Mouse (Mus musculus) lung, postnatal 4 days (tissue): ENCODE data around the gene Plxna1.

Source experiments
- DNase-seq, 2 experiments: peaks; one replicate each; pipeline ENCODE4 v3.0.0; 2021

Plxna1 gene

DNA sequence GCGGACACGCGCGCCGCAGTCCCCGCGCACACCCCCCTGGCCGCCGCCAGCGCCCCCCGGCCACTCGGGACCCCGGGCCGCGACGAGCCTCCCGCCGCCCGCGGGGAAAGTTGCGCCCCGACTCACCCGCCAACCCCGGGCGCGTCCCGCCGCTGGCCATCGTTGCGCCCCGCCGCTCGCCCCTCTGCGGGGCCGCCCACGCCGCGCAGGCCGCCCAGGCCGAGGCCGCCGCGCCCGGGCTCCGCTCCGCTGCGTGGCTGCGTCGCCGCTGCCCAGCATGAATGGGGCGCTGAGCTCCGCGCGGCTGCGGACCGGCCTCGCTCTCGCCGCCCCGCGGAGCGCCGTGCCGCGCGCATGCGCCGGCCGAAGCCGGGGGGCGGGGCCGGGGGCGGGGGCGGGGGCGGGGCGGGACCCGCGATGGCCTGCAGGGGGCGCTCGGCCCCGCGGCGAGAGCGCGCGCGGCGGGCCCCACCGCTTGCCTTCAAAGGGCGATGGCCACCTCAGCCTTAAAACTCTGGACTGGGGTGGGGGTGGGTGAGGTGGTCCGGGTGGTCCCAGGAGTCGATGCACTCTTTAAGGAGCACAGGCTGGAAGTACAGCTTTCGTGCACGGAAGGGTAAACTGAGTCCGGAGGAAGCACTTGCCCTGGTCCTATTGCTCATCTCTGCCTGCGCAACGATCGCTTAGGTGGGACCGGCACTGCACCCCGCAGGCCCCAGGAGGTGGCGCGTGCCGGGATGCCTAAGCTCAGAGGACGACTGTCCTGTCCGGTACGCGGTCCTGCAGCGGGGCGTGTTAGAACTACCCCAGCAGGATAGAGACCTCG lies at the start of gene Plxna1:
Gene Plxna1, minus strand, starts transcription at position 340 of the 826 bp plus-strand sequence.
- DNase-seq, result peak; percentile 69 to 83

DNA sequence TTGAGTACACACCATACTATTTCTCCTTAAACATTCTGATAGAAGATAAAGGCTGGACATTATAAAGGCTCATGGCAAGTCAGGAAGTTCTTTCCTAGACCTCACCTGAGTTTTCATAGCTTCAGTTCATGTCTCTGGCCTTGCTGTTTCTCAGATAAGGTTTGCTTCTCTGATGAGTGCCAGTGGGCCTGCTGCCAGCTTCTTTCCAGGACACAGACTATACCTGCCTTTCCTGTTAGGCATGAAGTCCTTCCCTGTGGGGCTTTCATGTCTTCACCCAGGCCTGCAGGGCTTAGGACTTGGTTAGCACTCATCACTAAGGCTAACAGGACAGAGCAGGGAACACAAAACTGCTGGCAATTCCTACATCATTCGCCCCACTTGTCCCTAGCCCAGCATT lies 46.6 kb upstream of the Plxna1 start:
- DNase-seq, result no peak

- DNase-seq, result peak in 1 of 2 experiments; percentile 37
Measured at GRCm38 (mm10) chr6:89408259-89408658, 45.8 kb upstream of the Plxna1 start.

GRCm38 (mm10) chr6:89407247-89407889 lies 44.9 kb upstream of the Plxna1 start:
- no peak for DNase-seq

DNA sequence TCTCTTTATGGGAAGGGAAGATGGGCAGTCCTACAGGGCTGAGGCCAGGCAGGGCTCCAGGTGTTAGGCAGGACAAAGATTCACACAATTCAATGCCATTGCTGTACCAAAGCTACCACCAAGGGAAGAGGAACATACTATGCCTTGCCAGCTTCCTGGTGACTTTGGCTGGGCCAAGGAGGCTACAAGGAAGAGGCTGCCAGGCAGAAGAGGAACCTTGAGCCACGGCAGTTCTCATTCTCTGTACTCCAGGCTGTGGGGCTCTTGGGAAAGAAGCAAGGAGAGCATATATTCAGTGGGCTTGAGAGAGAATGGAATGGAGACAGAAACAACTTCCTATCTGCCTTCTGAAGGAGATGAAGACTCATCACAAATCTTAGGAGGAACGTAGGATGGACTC lies 42.5 kb upstream of the Plxna1 start:
- DNase-seq, result no peak

GRCm38 (mm10) chr6:89403257-89404225 lies 41.1 kb upstream of the Plxna1 start:
- no peak for DNase-seq

DNA sequence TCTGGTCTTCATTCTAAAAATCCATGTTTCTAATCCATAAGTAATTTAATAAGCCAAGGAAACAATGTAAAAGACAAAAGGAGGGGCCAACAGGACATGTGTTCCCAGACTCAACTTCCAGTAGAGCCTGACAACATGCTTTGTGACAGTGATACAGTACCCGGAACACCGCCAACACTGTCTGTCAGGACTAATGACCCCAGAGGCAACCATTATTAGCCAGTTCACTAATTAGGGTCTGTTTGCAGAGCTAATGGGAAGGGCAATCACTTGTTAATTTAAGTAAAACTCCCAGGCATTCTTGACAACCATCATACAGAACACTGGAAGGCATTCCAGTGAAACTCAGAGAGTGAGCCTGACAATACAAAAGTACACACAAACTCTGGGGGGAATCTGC lies 40.0 kb upstream of the Plxna1 start:
- no peak for DNase-seq

DNA sequence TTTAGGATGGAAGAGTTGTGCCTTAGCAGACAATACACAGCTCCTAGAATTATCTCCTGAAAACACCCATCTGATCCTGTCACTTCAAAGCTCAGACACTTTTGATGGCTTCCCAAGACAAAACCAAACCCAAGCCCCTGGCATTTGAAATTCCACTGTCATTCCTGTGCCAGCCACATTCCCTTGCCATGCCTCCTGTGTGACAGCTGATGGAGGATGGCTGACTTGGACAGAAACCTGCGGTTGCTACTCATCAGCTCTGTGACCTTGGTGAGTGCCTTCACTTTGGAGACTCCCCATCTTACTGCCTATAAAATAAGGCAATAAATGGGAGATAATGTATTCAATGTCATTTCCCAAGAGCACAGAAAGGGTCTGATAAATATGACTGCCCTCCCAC lies 37.1 kb upstream of the Plxna1 start:
- DNase-seq, result no peak

- no peak for DNase-seq
Measured at GRCm38 (mm10) chr6:89397919-89398318, 35.5 kb upstream of the Plxna1 start.

GRCm38 (mm10) chr6:89393820-89394219 lies 31.4 kb upstream of the Plxna1 start:
- no peak for DNase-seq

GRCm38 (mm10) chr6:89392213-89392612 lies 29.8 kb upstream of the Plxna1 start:
- DNase-seq, result no peak

DNA sequence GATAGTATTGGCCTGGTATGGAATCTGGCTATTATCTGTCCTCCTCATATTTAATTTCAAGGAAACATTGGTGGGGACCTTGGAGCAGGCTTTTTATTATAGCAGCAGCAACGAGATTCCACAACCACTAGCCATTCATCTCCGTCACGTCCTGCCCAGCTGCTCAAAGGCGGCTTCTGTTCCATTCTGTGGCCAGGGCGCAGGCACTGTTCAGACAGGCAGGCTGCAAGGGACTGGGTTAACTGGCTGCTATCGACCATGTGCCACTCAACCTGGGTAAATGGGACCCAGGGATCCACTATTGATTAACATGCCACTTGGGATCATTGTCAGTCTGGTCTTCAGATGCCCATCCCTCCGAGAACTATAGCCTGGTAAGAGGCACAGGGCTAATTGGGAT lies 27.4 kb upstream of the Plxna1 start:
- DNase-seq, result no peak

DNA sequence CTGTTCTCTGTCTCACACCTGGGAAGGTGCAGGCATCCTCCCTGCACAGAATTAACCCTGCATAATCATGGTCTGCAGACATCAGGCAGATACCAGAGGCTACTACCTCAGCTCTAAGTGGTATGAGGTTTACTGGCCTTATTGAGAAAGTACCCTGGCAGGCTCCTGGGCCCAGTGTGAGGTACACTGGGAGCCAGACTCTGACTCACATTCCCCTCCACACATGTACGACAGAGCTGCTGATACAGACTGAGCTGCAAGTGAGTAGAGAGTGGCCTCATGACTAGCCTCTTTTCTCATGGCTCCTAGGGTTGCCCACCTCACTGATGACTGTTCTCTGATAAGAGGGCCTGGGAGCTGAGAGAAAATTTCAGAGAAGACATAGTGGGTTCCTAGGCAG lies 24.5 kb upstream of the Plxna1 start:
- DNase-seq, result no peak

DNA sequence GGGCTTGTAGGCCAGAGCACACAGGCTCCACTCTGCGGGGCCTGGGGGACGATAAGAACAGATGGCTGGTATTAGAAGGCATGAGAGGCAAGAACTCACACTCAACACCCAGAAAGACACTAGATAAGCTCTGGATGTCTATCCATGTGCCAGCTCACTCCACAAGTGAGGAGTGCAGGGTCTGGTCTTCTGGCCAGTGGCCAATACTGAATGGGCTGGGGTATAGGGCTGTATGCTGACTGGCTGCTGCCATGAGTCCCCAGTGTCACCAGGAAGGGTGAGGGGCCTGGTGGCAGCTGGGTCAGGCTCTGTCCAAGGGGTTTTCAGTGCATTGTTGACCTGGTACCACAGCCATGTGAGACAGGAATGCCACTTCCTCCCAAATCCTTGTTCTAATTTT lies 22.3 kb upstream of the Plxna1 start:
- no peak for DNase-seq

- DNase-seq, result no peak
Measured at GRCm38 (mm10) chr6:89381851-89382250, 19.4 kb upstream of the Plxna1 start.

DNA sequence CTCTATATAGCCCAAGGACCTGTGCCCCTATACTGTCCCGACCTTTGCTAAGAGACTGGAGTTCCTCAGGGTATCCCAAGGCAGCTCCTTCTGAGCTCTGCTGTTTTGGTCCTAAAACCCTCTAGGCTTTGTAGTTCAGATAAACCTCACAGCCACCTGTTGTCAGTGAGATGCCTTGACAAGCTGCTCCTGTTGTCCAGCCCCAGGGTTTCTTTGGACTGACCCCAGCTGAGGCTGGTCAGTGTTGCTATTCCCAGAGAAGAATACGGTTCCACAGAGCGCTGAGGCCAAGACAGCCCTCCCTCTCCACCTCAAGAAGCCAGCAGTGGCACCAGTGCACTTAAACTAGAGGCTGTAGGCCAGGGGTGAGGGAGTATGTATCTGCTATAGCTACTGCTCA lies 18.8 kb upstream of the Plxna1 start:
- no peak for DNase-seq

GRCm38 (mm10) chr6:89380751-89381150 lies 18.3 kb upstream of the Plxna1 start:
- no peak for DNase-seq

GRCm38 (mm10) chr6:89378264-89378663 lies 15.8 kb upstream of the Plxna1 start:
- no peak for DNase-seq

DNA sequence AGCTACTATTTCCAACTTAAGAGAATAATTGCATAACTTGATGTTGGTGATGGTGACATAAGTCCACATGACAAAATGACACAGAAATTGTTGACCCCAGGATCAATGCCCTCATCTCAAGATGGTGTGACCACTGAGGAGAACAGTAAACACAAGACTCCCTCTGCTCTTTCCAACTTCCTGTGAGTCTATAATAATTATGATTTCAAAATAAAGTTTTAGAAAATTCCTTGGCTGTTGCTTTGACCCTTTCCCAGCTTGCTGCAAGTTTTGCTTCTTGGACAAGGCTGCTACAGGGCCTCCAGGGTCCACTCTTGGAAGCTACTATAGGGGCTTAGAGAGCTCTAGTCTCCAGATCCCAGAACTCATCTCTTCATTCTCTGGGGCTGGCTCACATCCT lies 6.4 kb upstream of the Plxna1 start:
- DNase-seq, result no peak

- no peak for DNase-seq
Measured at GRCm38 (mm10) chr6:89364342-89364741, 1.9 kb upstream of the Plxna1 start.

DNA sequence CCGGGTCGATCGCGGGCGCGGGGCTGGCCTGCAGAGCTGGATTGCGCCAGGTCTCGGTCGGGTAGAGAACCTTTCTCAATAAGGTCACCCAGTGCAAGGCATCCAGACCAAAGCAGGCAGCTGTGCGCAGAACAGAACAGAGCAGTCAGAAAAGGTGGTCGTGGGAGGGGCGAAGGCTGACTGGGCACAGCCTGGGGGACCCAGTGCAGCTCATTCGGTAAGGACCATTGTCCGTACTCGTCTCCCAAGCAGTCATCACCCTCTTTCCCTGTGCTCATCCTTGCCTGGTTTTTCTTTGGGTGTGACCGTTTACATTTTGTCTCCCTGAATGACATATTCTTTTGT lies 659 bp upstream of the Plxna1 start:
- no peak for DNase-seq

DNA sequence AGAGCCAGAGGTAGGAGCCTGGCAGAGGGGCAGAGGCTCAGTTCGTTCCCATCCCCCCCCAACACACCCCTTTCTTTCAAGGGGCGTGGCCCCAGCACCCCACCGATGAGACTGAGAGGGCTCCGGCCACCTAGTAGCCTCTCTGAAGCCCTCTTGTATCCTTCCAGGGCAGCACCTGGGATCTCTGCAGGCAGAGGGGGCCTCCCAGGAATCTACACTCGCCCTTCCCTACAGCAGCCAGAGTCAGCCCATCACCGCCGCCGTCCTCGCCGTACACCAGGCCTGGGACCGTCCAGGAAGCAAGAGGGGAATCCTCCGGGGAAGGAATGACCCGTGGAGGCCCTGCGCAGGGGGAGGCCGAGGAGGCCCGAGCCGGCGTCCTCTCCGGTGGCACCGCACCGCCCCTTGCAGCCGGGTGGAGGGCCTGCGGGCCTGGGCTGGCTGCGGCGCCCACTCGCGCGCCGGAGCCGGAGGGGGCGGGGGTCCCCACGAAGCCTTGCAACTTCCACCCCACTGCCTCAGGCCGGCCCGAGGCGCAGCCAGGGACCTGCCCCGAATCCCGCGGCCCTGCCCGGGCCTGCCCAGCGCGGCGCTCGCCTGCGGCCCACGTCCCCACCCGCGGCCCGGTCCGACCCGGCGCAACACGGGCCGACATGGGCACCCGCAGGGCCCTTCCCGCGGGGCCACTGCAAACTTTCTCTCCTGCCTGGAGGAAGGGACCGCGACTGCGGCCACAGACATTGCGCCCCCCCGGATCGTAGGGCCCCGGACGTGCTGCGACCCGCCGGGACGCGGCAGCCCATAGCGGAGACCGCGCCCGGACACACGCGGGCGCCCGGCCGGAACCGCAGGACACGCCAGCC lies 771 bp downstream of the Plxna1 start:
- peak; percentile 69 to 79 for DNase-seq
